Mouse (Mus musculus) testis, postnatal 14 days (tissue): Measurements from ENCODE around the gene Dusp13.
A peak's percentile ranks its signal among the peaks of the same experiment; 100 is the strongest.

Source experiments
- DNase-seq: peaks from one replicate; pipeline ENCODE4 v3.0.0; 2021; ENCODE audit warnings: low spot score

Dusp13 gene

GRCm38 (mm10) chr14:21703255-21703654, 47.7 kb downstream of the Dusp13 start:
- peak; percentile 44 for DNase-seq

GRCm38 (mm10) chr14:21702691-21703090, 48.3 kb downstream of the Dusp13 start:
- no peak for DNase-seq

GRCm38 (mm10) chr14:21696186-21696830, 54.7 kb downstream of the Dusp13 start:
- DNase-seq, result no peak

DNA sequence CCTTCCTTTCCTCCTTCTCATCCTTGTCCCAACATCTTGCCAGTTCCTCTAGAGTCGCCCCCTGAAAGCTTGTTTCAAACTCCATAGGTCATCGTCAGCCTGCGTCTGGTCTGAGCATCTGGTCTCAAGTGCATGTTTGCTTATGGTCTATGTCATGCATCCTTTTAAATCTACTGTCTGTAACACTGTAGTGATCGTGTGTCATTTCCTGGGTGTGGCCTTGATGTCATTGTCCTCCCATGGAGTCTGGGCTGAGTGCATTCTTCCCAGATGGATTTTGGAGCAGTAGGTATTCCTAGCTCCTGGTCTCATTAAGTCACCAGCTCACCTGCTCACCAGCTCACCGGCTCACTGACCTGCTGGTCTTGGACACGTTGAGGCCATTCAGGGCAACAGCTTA, 56.0 kb downstream of the Dusp13 start:
- DNase-seq, result no peak

- DNase-seq, result no peak
These were observed 59.9 kb downstream of the Dusp13 start for GRCm38 (mm10) chr14:21691070-21691469.

GRCm38 (mm10) chr14:21686376-21687279, 64.4 kb downstream of the Dusp13 start:
- DNase-seq, result peak; percentile 59

- no peak for DNase-seq
These were observed 65.4 kb downstream of the Dusp13 start for GRCm38 (mm10) chr14:21685411-21686146.

GRCm38 (mm10) chr14:21683834-21684233, 67.1 kb downstream of the Dusp13 start:
- no peak for DNase-seq
